Mouse (Mus musculus) left cerebral cortex, postnatal 14 days (tissue): ENCODE results near the gene Gm20388. TPM values are rescaled to one million over a fixed set of nuclear protein-coding genes. Genes with fewer than 3 reads are reported as not detected.

Experiments
- DNase-seq, 2 experiments: peaks; one replicate each; pipeline ENCODE4 v3.0.0; 2021 to 2022; ENCODE audit warnings: low spot score in 2 of 2, mixed read lengths in 1 of 2
- intact Hi-C: fragments of 180-260 bp; cut with DNase I; formaldehyde crosslinking; loops from one replicate; pipeline ENCODE4 v1.15.1; 2025
- total RNA-seq, 2 experiments: library from RNA; stranded (reverse); gene quantifications; 2 replicates each; pipeline ENCODE4 v1.2.3; 2021

The Gm20388 gene
- total RNA-seq, 2 experiments from 2014 or later: 2.8 to 7.3 TPM

- intact Hi-C loops: loop anchor here (10.0 kb wide), 1 partner anchor 132 kb away; no protein-coding TSS in a partner anchor
- no peak for DNase-seq
Observed at GRCm38 (mm10) chr8:121376116-121376950, 1465.7 kb downstream of the Gm20388 start.

- intact Hi-C loops: loop anchor here (10.0 kb wide), 1 partner anchor 133 kb away; no protein-coding TSS in a partner anchor
- no peak for DNase-seq
Observed at GRCm38 (mm10) chr8:121377680-121378079, 1467.0 kb downstream of the Gm20388 start.

- no peak for DNase-seq
- intact Hi-C loops: loop anchor here (10.0 kb wide), 1 partner anchor 135 kb away; no protein-coding TSS in a partner anchor
Observed at GRCm38 (mm10) chr8:121379387-121379786, 1468.7 kb downstream of the Gm20388 start.

GRCm38 (mm10) chr8:121382583-121383241 is 1472.1 kb downstream of the Gm20388 start:
- intact Hi-C loops: no loop called here
- peak; percentile 61 to 71 for DNase-seq

- intact Hi-C loops: no loop called here
- DNase-seq: no peak
Observed at GRCm38 (mm10) chr8:121385540-121385939, 1474.9 kb downstream of the Gm20388 start.

- intact Hi-C loops: loop anchor here (5.0 kb wide), 1 partner anchor 122 kb away; no protein-coding TSS in a partner anchor
Observed at GRCm38 (mm10) chr8:121390608-121391007, 1480.0 kb downstream of the Gm20388 start.

GRCm38 (mm10) chr8:121391254-121391653 is 1480.6 kb downstream of the Gm20388 start:
- DNase-seq: no peak
- intact Hi-C loops: loop anchor here (5.0 kb wide), 1 partner anchor 121 kb away; no protein-coding TSS in a partner anchor

More at GRCm38 (mm10) chr8:121390608-121391007, 1480.0 kb downstream of the Gm20388 start:
- peak in 1 of 2 experiments; percentile 20 for DNase-seq

GRCm38 (mm10) chr8:121391771-121392170 is 1481.1 kb downstream of the Gm20388 start:
- no peak for DNase-seq
- intact Hi-C loops: loop anchor here (2.0 to 5.0 kb wide), 2 partner anchors 121 to 273 kb away; no protein-coding TSS in a partner anchor

- intact Hi-C loops: loop anchor here (2.0 to 5.0 kb wide), 2 partner anchors 120 to 274 kb away; no protein-coding TSS in a partner anchor
- no peak for DNase-seq
Observed at GRCm38 (mm10) chr8:121392482-121392881, 1481.8 kb downstream of the Gm20388 start.

- intact Hi-C loops: loop anchor here (2.0 to 5.0 kb wide), 2 partner anchors 119 to 274 kb away; no protein-coding TSS in a partner anchor
Observed at GRCm38 (mm10) chr8:121393111-121393510, 1482.5 kb downstream of the Gm20388 start.

GRCm38 (mm10) chr8:121394686-121395085 is 1484.0 kb downstream of the Gm20388 start:
- intact Hi-C loops: loop anchor here (5.0 kb wide), 1 partner anchor 118 kb away; no protein-coding TSS in a partner anchor
- no peak for DNase-seq

More at GRCm38 (mm10) chr8:121393111-121393510, 1482.5 kb downstream of the Gm20388 start:
- peak; percentile 42 to 47 for DNase-seq

- DNase-seq: no peak
- intact Hi-C loops: no loop called here
Observed at GRCm38 (mm10) chr8:121395316-121395715, 1484.7 kb downstream of the Gm20388 start.

- intact Hi-C loops: no loop called here
- no peak for DNase-seq
Observed at GRCm38 (mm10) chr8:121396151-121396550, 1485.5 kb downstream of the Gm20388 start.

GRCm38 (mm10) chr8:121397201-121397698 is 1486.6 kb downstream of the Gm20388 start:
- intact Hi-C loops: no loop called here

GRCm38 (mm10) chr8:121398081-121398480 is 1487.4 kb downstream of the Gm20388 start:
- intact Hi-C loops: no loop called here
- DNase-seq: no peak

More at GRCm38 (mm10) chr8:121397201-121397698, 1486.6 kb downstream of the Gm20388 start:
- DNase-seq: no peak

- intact Hi-C loops: no loop called here
- no peak for DNase-seq
Observed at GRCm38 (mm10) chr8:121398724-121399123, 1488.1 kb downstream of the Gm20388 start.

- DNase-seq: no peak
- intact Hi-C loops: no loop called here
Observed at GRCm38 (mm10) chr8:121399173-121399572, 1488.5 kb downstream of the Gm20388 start.

- intact Hi-C loops: no loop called here
- DNase-seq: no peak
Observed at GRCm38 (mm10) chr8:121400581-121400980, 1489.9 kb downstream of the Gm20388 start.

- intact Hi-C loops: no loop called here
- DNase-seq: no peak
Observed at GRCm38 (mm10) chr8:121403821-121404220, 1493.2 kb downstream of the Gm20388 start.
